18 mouse cellular contexts compared by ENCODE assay signal in the genomic region with DNA sequence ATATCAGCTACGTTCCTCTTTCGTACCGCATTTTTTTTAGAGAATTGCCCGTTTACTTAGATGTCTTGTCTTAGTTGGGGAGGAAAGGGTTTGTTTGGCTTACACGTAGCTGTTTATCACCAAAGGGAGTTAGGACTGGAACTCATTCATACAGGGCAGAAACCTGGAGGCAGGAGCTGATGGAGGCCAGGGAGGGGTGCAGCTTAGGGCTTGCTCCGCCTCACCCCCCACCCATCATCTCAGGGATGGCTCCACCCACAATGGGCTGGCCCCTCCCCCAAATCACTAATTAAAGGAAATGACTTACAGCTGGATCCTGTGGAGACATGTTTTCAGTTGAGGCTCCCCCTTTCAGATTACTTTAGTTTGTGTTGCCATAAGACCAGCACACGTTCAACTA. TPM values are rescaled to one million over a fixed set of nuclear protein-coding genes. Genes with fewer than 3 reads are reported as not detected.
DNase-seq lines count a peak whose midpoint lies in the region; ATAC-seq and TF ChIP-seq lines count a peak whose summit lies in the region.
"Had no signal": no experiment of that assay in that cellular context is flagged by ENCODE, and none has a peak within 500 bp of the region (broad histone marks: within the 10 kb centered on the region; RNA-seq: fewer than 3 reads in every experiment).

No protein-coding gene starts in this region.

- no peaks in the 10 kb centered on the region for H3K27me3 ChIP-seq in kidney, adult 2 months (replicated peaks; ENCODE audit: control insufficient read depth, insufficient read depth, low read length)
- H3K27me3 ChIP-seq: embryonic facial prominence, embryonic 13.5 days; forebrain, embryonic 12.5 days; heart, embryonic 15.5 days; hindbrain, embryonic 13.5 days had no signal

- H3K4me1 ChIP-seq in kidney, adult 2 months (ENCODE audit: control insufficient read depth, insufficient read depth, low read length): peaks cover 16% of the 10 kb centered on the region

- no peak for DNase-seq in kidney, adult 2 months
- DNase-seq in kidney, adult 11 months: no peak
- DNase-seq in retina, postnatal 1 day: peak; percentile 12
- no peak for DNase-seq in retina, embryonic 14.5 days (ENCODE audit: low spot score)
- peak; percentile 15 for DNase-seq in NIH3T3 (ENCODE audit: low read depth)
- DNase-seq: adrenal gland, adult 2 months; gastrocnemius, postnatal 36 days; heart, postnatal 36 days; liver; lung, postnatal 14 days had no signal

- H3K27ac ChIP-seq in kidney, adult 2 months (ENCODE audit: insufficient read depth, low read depth, low read length): peak overlapping the region; percentile 42; the same call in 1 of the 2 replicates
- H3K27ac ChIP-seq: embryonic facial prominence, embryonic 13.5 days; forebrain, embryonic 12.5 days; heart, embryonic 15.5 days; hindbrain, embryonic 13.5 days; limb, embryonic 10.5 days had no signal

- H3K4me3 ChIP-seq in kidney, adult 2 months (ENCODE audit: insufficient read depth, low read depth, low read length): no peak overlapping the region
- H3K4me3 ChIP-seq: embryonic facial prominence, embryonic 13.5 days; erythroblast, embryonic 14.5 days; forebrain, embryonic 12.5 days; heart, embryonic 15.5 days; hindbrain, embryonic 13.5 days; limb, embryonic 10.5 days had no signal

- WGBS in kidney, adult 2 months: 92% methylated on average over 7 of the region's 7 CpGs

- TF ChIP-seq POLR2A in kidney, adult 2 months (IDR thresholded peaks at IDR 0.05; ENCODE audit: low read depth, low read length): no peak

- TF ChIP-seq CTCF in kidney, adult 2 months (conservative IDR thresholded peaks at IDR 0.05; ENCODE audit: insufficient read depth, insufficient read length, low read depth, low read length): no peak

- 0 out of 2 replicates have a peak, but pooled peaks cover 1% of the 10 kb centered on the region for H3K36me3 ChIP-seq in kidney, adult 2 months (ENCODE audit: control insufficient read depth, insufficient read depth, low read length)

- ATAC-seq in granulocyte monocyte progenitor cell, adult 5-6 weeks (replicated peaks; ENCODE audit: poor library complexity, severe bottlenecking): peak; percentile 18; the same call in 1 of the 2 replicates
- no peak for ATAC-seq in frontal cortex, adult (ENCODE audit: low TSS enrichment)

RNA-seq across cellular contexts. Expression of a gene that starts 1.5 kb away (rescaled TPM):
- polyA plus RNA-seq in kidney, adult 2 months (2012; rRNA removed): 37.1 and 39.1 TPM in 2 replicates
- 6.1 and 12.7 TPM in 2 replicates for total RNA-seq in granulocyte monocyte progenitor cell, adult 5-6 weeks (2014; fragmentation: Nextera tagmentation)
- total RNA-seq in granulocyte monocyte progenitor cell, adult 5-6 weeks (2017): 14.4 and 18.9 TPM in 2 replicates
- polyA plus RNA-seq: erythroblast, embryonic 14.5 days had no signal

RNA-seq across cellular contexts. Expression of a gene that starts 37.2 kb away (rescaled TPM):
- polyA plus RNA-seq in kidney, adult 2 months (2012; rRNA removed): 21.9 and 22.9 TPM in 2 replicates
- 43.0 and 62.0 TPM in 2 replicates for total RNA-seq in granulocyte monocyte progenitor cell, adult 5-6 weeks (2014; fragmentation: Nextera tagmentation)
- total RNA-seq in granulocyte monocyte progenitor cell, adult 5-6 weeks (2017): 45.3 and 47.9 TPM in 2 replicates

RNA-seq across cellular contexts. Expression of a gene that starts 44.8 kb away (rescaled TPM):
- 3.7 and 4.6 TPM in 2 replicates for polyA plus RNA-seq in kidney, adult 2 months (2012; rRNA removed)
- total RNA-seq in granulocyte monocyte progenitor cell, adult 5-6 weeks (2014; fragmentation: Nextera tagmentation): 76.8 and 93.4 TPM in 2 replicates
- 153 and 182 TPM in 2 replicates for total RNA-seq in granulocyte monocyte progenitor cell, adult 5-6 weeks (2017)

Comparison
In these comparisons a context has a peak if more than half of its experiments do, and no peak if none do; other contexts are left out.
1. DNase-seq: peak in retina, postnatal 1 day (single experiment) and NIH3T3 (single experiment); none in kidney, adult 2 months (single experiment), kidney, adult 11 months (single experiment) and retina, embryonic 14.5 days (single experiment).